Mouse (Mus musculus) C2C12 (cell line): Measurements from ENCODE around the gene Banp. TPM values are rescaled to one million over a fixed set of nuclear protein-coding genes. Genes with fewer than 3 reads are reported as not detected.

Experiments
- H3K27me3 ChIP-seq: one replicate; pipeline ENCODE4 v1.6.1; 2011; ENCODE audit not compliant: control insufficient read depth, insufficient read depth, insufficient read length
- H3K36me3 ChIP-seq: one replicate; pipeline ENCODE4 v1.6.1; 2011; ENCODE audit not compliant: control insufficient read depth, insufficient read depth
- H3K4me3 ChIP-seq: one replicate; pipeline ENCODE4 v1.5.1; 2011; ENCODE audit warnings: mild to moderate bottlenecking, control low read depth; ENCODE audit not compliant: poor library complexity, insufficient read depth, severe bottlenecking
- H3K79me2 ChIP-seq: one replicate; pipeline ENCODE4 v1.6.1; 2011; ENCODE audit not compliant: control insufficient read depth, insufficient read depth
- H3K79me3 ChIP-seq: one replicate; pipeline ENCODE4 v1.6.1; 2011; ENCODE audit warnings: low read depth, control low read depth
- H3ac ChIP-seq: one replicate; pipeline ENCODE3; 2011; ENCODE audit warnings: low read depth; ENCODE audit not compliant: control insufficient read depth, insufficient read length
- CEBPB ChIP-seq: IDR thresholded peaks from one replicate; pipeline ENCODE4 v1.6.1; 2011; ENCODE audit warnings: low read depth, mild to moderate bottlenecking, control low read depth, moderate library complexity
- CTCF ChIP-seq: IDR thresholded peaks from one replicate; pipeline ENCODE4 v1.5.1; 2011; ENCODE audit not compliant: control insufficient read depth, insufficient read depth, insufficient read length
- FOSL1 ChIP-seq: IDR thresholded peaks from one replicate; pipeline ENCODE4 v1.8.0; 2011; ENCODE audit warnings: mild to moderate bottlenecking, low read length; ENCODE audit not compliant: poor library complexity, insufficient read depth, severe bottlenecking
- MAX ChIP-seq: IDR thresholded peaks from one replicate; pipeline ENCODE4 v1.6.1; 2011; ENCODE audit warnings: mild to moderate bottlenecking, control low read depth
- MYOD1 ChIP-seq: IDR thresholded peaks from one replicate; pipeline ENCODE4 v1.6.1; 2011; ENCODE audit warnings: low read depth; ENCODE audit not compliant: control insufficient read depth, insufficient read length
- MYOG ChIP-seq: IDR thresholded peaks from one replicate; pipeline ENCODE4 v1.6.1; 2011; ENCODE audit not compliant: control insufficient read depth, insufficient read length; ENCODE audit errors: extremely low read depth
- USF1 ChIP-seq: IDR thresholded peaks from one replicate; pipeline ENCODE4 v1.6.1; 2011; ENCODE audit warnings: low read depth, mild to moderate bottlenecking, control low read depth, moderate library complexity
- polyA plus RNA-seq: library from polyadenylated mRNA; unstranded; fragments of >200 nt; fragmentation: generic; extraction: Trizol; gene quantifications from one replicate; pipeline ENCODE4 v1.2.1, GENCODE M21; 2012; ENCODE audit warnings: missing spikeins

The Banp gene
- polyA plus RNA-seq, 1 experiment: 25.9 TPM

DNA sequence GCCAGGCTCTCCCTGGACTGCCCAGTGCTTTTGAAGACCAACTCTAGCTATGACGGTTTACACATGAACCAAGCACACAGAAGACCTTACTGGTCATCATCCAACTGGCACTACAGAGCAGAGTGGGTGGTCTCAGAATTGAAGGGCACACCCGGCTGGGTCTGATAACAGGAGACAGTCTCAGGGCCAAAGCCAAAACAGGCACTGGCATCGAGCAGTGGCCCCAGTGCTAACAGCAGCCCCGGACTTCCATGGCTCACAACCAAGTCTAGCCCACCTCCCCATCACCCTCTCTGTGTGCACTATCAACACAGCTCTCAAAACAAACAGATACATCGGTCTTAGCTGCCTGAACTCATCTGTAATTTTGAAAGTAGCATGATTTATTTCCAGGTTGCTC is 43.7 kb upstream of the Banp start:
- peaks cover 47% of the 10 kb centered on the region for H3K79me3 ChIP-seq
- TF ChIP-seq FOSL1 (no peak), MYOD1 (no peak), CEBPB (no peak), MYOG (no peak), MAX (no peak), CTCF (no peak), USF1 (no peak)
- peak overlapping the region; percentile 79 for H3K4me3 ChIP-seq
- H3ac ChIP-seq: peak overlapping the region; percentile 59
- peaks cover 4% of the 10 kb centered on the region for H3K36me3 ChIP-seq
- H3K27me3 ChIP-seq: no peaks in the 10 kb centered on the region
- H3K79me2 ChIP-seq: peaks cover 60% of the 10 kb centered on the region

DNA sequence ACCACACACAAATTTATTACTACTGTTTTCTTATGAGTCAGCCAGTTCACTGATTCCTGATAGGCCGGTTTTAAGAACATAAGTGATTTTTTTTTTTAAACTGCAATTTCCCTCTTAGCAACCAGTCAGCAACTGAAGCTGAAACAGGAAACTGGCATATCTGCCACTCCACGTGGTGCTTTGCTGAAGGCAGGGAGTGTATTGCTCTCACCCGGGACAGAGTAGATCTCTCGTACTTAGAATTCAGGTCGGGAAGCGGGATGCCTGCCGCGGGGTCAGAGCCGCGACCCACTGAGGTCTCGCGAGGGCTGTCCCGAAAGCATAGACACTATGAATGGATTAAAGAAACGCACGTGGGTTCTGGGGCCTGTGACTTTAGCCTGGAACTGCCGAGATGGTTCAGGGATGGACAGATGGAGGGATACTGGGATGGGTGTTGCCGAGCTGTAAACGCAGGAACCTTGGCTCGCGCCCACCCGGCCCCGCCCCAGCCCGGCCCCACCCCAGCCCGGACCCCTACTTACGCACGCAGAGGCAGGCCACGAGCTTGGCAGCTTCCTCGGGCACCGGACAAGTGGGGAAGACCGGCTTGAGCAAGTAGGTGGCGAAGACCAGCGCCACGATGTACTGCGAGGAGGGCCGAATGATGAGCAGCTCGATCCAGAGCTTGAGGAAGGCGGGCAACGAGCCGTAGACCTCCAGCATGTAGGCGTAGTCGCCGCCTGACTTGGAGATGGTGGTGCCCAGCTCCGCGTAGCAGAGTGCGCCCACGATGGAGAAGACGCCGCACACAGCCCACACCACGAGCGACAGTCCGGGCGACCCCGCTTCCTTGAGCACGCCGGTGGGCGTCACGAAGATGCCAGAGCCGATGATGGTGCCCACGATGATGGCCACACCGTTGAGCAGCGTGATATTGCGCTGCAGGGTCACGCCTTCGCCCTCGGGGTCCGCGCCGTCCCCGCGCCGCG is 42.7 kb upstream of the Banp start:
- Histone ChIP-seq H3ac (peak overlapping the region; percentile 61), H3K79me3 (peaks cover 40% of the 10 kb centered on the region), H3K79me2 (peaks cover 51% of the 10 kb centered on the region), H3K27me3 (no peaks in the 10 kb centered on the region), H3K36me3 (no peaks in the 10 kb centered on the region), H3K4me3 (peak overlapping the region; percentile 79)
- TF ChIP-seq CTCF: no peak
- peak; percentile 56 for TF ChIP-seq USF1
- no peak for TF ChIP-seq MYOG
- TF ChIP-seq MAX: peak; percentile 95
- TF ChIP-seq FOSL1: no peak
- TF ChIP-seq CEBPB: no peak
- no peak for TF ChIP-seq MYOD1

DNA sequence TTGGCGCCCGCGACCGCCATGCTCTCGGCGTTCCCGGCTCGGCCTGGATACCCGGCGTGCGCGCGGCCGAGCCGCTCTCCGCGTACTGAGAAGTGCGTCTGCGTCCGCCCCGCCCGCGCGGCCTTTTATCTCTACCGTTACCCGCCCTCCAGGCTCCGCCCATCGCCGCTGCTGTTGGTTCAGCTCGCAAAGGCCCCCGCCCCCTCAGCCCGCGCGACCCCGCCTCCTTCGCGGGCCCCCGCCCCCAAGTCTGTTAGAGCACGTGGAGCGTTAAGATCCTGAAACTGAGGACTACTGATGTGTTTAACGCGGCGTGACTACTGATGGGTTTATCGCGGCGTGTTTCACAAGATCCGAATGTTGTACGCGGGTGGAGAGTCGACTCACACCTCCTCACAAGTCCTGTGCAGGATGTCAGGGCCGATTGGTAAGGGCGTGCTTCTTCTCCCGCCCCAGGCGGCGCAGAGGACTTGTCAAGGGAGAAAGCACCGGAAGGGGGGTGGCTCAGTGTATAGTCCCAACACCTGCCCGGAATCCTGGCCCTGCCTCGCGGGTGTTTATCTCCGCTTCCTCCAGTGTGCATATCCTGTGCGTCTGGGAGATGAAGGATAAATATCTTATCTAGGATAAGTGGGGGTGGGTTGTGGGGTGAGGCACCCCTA is 41.8 kb upstream of the Banp start, which contains the start of gene Slc7a5:
TSS of gene Slc7a5 (minus strand) at position 108 of the 662 bp plus-strand sequence.
- Histone ChIP-seq H3K36me3 (no peaks in the 10 kb centered on the region), H3K79me3 (peaks cover 37% of the 10 kb centered on the region)
- TF ChIP-seq MYOG (no peak), CTCF (no peak), MYOD1 (no peak), FOSL1 (no peak), USF1 (no peak), MAX (peak; percentile 79), CEBPB (no peak)

DNA sequence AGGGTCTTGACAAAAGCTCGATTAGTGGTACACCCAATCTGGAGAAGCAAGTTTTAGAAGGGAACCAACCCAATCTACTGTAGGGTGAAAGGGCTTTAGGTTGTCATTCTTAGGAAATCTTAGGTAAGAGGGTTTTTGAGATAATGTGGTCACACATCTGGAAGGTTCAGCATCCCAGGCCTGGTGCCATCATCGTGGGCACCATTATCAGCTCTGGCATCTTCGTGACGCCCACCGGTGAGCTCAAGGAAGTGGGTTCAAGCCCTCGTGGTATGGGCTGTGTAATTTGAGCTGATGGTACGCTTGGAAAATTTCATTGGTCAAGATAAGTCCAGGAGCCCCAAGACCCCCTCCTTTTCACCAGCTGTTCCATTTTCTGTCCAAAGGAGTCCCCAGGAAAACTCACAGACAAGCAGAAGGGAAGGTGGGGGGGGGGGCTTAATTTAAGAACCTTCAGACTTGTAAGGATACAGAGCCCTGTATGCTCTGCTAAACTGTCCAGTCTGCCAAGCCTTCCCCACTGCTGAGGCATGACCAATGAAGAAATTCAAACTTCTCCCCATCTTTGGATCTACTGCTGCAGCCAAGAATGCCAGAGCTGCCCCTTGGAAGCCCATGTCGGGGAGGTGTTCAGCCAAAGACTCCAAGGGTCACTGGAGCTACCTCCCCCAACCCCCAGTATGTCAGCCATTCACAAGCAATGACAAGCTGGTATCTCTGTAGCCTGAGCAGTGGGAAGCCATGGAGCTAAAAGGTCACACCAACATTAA is 41.0 kb upstream of the Banp start:
- no peaks in the 10 kb centered on the region for H3K27me3 ChIP-seq
- peaks cover 31% of the 10 kb centered on the region for H3K79me3 ChIP-seq
- no peak overlapping the region for H3ac ChIP-seq
- H3K4me3 ChIP-seq: no peak overlapping the region
- TF ChIP-seq CTCF (no peak), FOSL1 (no peak), USF1 (no peak), CEBPB (no peak), MYOD1 (no peak), MAX (no peak), MYOG (no peak)
- H3K79me2 ChIP-seq: peaks cover 39% of the 10 kb centered on the region
- H3K36me3 ChIP-seq: no peaks in the 10 kb centered on the region

More for the DNA sequence above, 41.8 kb upstream of the Banp start, which contains the start of gene Slc7a5:
- peak within 1 kb of the TSS; percentile 61 for H3ac ChIP-seq
- peak within 1 kb of the TSS; percentile 79 for H3K4me3 ChIP-seq
- no peaks in the 10 kb centered on the region for H3K27me3 ChIP-seq
- peaks cover 47% of the 10 kb centered on the region for H3K79me2 ChIP-seq

DNA sequence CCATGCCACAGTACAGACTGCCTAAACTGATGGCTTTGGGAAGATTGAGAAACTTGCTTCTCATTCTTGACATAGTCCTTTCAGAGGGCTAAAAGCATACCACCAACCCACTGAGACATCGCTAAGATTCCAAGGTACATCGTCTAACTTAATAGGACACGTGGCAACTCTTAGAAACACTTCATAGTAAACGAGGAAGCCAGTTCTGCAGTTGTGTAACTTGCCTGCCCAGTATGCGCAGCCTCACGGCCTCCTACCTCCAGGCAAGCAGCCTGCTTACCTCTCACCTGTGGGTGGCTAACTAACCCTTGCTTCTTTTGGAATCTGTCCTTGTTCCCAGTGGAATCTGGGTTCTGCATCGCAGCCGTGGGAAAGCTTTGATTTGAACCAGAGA is 40.4 kb upstream of the Banp start:
- Histone ChIP-seq H3K4me3 (no peak overlapping the region), H3K79me2 (peaks cover 33% of the 10 kb centered on the region), H3K36me3 (no peaks in the 10 kb centered on the region), H3K79me3 (peaks cover 26% of the 10 kb centered on the region), H3K27me3 (no peaks in the 10 kb centered on the region), H3ac (no peak overlapping the region)
- TF ChIP-seq MYOD1 (no peak), FOSL1 (no peak), CEBPB (no peak), MYOG (no peak)
